Mouse (Mus musculus): ENCODE data around the gene Cdipt. TPM values are rescaled to one million over a fixed set of nuclear protein-coding genes. Genes with fewer than 3 reads are reported as not detected.

The Cdipt gene
- polyA plus RNA-seq, 1 experiment from 2014 or later, result 117 TPM

DNA sequence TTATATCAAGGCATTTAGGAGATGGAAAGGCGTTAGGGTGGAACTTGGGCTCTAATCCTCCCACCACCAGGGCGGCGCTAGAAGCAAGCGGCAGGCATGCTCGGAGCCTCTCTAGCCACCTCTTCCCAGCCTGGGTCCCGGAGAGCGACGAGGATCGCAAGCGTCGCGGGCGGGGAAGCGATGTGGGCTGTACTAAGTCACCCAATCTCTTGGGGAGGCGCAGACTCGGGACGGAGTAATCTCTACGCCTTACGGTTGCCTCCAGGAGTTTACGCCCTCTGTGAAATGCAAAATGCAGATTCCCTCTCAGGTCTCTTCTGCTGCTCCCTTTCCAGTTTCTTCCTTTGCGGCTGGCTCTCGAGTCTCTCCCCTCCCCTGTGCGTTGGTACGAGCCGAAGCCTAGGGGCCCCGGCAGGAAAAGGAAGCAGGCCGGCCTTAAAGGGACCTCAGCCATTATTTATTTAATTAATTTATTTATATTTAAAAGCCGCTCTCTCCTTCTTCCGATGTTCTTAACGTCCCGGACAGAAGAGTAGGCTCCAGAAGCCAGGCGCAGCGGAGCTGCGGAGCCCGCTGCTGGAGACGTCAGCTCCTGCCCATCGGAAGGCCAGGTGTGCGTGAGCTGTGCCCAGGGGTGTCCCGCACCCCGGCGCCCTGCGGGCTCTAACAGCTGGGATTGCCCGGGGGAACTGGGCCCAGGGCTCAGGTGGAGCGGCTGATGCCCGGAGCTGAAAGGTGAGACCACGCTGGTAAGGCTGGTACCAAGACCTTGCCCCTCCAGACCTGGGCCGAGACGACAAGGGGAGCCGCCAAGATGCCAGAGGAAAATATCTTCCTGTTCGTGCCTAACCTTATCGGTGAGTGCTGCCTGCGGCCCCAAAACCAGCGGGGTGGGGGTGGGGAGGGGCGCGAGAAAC lies 494 bp downstream of the Cdipt start, which contains the start of gene Cdiptos:
Cdiptos (minus strand) TSS at position 149 of the 917 bp plus-strand sequence.
- Histone ChIP-seq H3K4me3 (peak within 1 kb of the TSS; percentile 91), H3K4me1 (peaks cover 17% of the 10 kb centered on the region), H3K27ac (peak within 1 kb of the TSS; percentile 95), H3K36me3 (peaks cover 26% of the 10 kb centered on the region; the same call in 1 of the 2 replicates), H3K9me3 (no peaks in the 10 kb centered on the region), H3K9ac (peak within 1 kb of the TSS; percentile 99), H3K4me2 (peak within 1 kb of the TSS; percentile 71), H3K27me3 (no peaks in the 10 kb centered on the region)
- peak; percentile 96 for ATAC-seq (ENCODE audit: borderline replicate concordance, extremely low read depth, low FRiP score, low TSS enrichment)
- under 1% methylated on average over 52 of the region's 55 CpGs for WGBS

DNA sequence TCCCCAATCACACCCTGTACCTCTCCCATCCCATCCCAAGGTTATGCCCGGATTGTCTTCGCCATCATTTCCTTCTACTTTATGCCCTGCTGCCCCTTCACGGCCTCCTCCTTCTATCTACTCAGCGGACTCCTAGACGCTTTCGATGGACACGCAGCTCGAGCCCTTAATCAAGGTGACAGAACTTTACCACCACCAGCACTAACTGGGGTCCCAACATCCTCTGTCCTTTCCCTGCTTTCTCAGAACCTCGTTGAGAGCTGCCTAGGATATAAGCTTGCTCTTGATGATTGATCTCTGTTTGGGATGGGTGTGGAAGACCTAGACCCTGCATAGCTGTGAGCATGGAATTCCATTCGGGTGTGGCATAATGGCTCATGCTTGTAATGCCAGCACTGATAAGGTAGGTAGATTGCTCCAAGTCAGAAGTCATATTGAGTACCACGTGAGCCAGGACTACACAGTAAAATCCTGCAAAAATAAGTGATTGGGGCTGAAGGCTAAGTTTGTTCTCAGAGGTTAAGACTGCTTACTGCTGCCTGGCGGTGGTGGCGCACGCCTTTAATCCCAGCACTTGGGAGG lies 1.3 kb downstream of the Cdipt start:
- WGBS, result 23% methylated on average over 14 of the region's 14 CpGs
- H3K9ac ChIP-seq, result peak overlapping the region; percentile 99
- peak overlapping the region; percentile 91 for H3K4me3 ChIP-seq
- peaks cover 17% of the 10 kb centered on the region for H3K4me1 ChIP-seq
- H3K4me2 ChIP-seq, result peak overlapping the region; percentile 71
- H3K9me3 ChIP-seq, result no peaks in the 10 kb centered on the region
- peak overlapping the region; percentile 95 for H3K27ac ChIP-seq
- no peak for ATAC-seq (ENCODE audit: borderline replicate concordance, extremely low read depth, low FRiP score, low TSS enrichment)
- no peaks in the 10 kb centered on the region for H3K27me3 ChIP-seq
- peaks cover 26% of the 10 kb centered on the region; the same call in 1 of the 2 replicates for H3K36me3 ChIP-seq

DNA sequence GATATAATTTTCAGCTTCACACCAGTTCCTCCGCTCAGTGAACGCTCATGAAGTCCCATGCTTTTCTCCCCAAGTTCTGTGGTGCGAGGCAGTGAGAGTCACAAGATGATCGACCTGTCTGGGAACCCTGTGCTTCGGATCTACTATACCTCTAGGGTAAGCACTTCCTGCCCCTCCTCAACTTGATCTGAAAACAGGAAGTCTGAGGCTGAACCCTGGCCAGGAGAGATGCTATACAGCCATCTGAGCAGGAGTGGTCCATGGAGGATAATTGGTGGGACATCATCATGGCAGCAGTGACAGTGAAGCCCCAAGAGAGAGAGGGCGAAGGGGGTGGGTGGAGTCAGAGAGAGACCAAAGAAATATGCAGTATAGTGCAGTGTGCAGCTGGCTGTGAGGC lies 3.1 kb downstream of the Cdipt start:
- WGBS, result 84% methylated on average over 6 of the region's 6 CpGs
- ATAC-seq (ENCODE audit: borderline replicate concordance, extremely low read depth, low FRiP score, low TSS enrichment), result no peak
- Histone ChIP-seq H3K9me3 (no peaks in the 10 kb centered on the region), H3K4me1 (peaks cover 17% of the 10 kb centered on the region), H3K27ac (no peak overlapping the region), H3K9ac (no peak overlapping the region), H3K4me2 (no peak overlapping the region), H3K4me3 (no peak overlapping the region), H3K36me3 (peaks cover 26% of the 10 kb centered on the region; the same call in 1 of the 2 replicates), H3K27me3 (no peaks in the 10 kb centered on the region)

DNA sequence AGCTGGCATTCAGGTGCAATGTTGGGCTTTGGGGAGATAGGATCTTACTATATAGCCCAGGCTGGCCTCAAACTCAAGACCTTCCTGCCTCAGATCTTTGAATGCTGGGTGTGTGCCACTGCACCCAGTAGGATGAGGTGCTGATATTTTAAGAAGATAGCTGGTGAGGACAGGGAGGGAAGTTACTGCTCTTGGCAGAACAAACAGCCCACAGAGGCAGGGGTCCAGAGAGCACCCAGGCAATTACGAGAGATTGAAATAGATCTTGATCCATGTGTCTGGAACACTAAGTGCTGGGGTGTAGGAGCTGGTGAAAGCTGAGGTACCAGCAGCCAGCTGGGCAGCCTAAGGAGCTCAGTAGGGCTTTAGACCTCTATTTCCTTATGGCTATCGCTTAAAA lies 5.9 kb downstream of the Cdipt start:
- Histone ChIP-seq H3K4me1 (peaks cover 10% of the 10 kb centered on the region), H3K9me3 (no peaks in the 10 kb centered on the region), H3K4me2 (no peak overlapping the region), H3K4me3 (no peak overlapping the region), H3K9ac (no peak overlapping the region), H3K27ac (no peak overlapping the region), H3K36me3 (peaks cover 26% of the 10 kb centered on the region; the same call in 1 of the 2 replicates), H3K27me3 (no peaks in the 10 kb centered on the region)
- ATAC-seq (ENCODE audit: borderline replicate concordance, extremely low read depth, low FRiP score, low TSS enrichment), result no peak
- 79% methylated on average over 2 of the region's 2 CpGs for WGBS

DNA sequence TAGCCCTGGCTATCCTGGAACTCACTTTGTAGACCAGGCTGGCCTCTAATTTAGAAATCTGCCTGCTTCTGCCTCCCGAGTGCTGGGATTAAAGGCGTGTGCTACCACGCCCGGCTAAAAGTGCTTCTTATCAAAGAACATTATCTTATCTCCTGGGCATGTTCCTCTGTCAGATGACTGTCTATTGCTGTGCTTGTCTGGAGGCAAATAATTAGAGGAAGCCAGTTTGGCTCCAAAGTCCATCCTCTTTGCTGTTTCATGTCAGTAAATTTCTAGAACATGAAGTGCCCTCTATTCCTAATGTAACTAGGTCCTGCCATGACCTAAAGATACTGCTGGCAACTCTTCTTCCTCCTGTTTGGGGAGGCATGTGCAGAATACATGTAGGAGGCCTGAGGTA lies 6.3 kb downstream of the Cdipt start:
- H3K9ac ChIP-seq, result no peak overlapping the region
- H3K27me3 ChIP-seq, result no peaks in the 10 kb centered on the region
- no peak for ATAC-seq (ENCODE audit: borderline replicate concordance, extremely low read depth, low FRiP score, low TSS enrichment)
- no peaks in the 10 kb centered on the region for H3K9me3 ChIP-seq
- no peak overlapping the region for H3K4me2 ChIP-seq
- H3K4me3 ChIP-seq, result no peak overlapping the region
- H3K36me3 ChIP-seq, result peaks cover 26% of the 10 kb centered on the region; the same call in 1 of the 2 replicates
- no peak overlapping the region for H3K27ac ChIP-seq
- WGBS, result 81% methylated on average over 4 of the region's 4 CpGs
- H3K4me1 ChIP-seq, result peaks cover 7% of the 10 kb centered on the region

DNA sequence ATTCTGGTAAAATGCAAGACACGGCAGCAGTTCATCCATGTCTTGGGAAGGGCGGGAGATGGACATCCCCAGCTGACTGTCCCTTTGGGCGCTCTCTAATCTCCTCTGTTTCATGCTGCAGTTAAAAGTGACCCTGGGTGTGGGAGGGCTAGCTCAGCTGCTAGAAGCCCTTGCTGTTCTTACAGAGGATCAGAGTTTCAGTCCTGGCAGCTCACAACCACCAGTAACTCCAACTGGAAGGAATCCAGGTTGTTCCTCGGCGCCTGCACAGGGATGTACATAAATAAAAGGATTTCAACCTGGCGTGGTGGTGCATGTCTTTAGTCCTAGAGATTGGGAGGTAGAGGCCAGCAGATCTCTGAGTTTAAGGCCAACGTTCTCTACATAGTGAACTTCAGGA lies 7.4 kb downstream of the Cdipt start:
- Histone ChIP-seq H3K27me3 (no peaks in the 10 kb centered on the region), H3K4me2 (no peak overlapping the region), H3K27ac (no peak overlapping the region), H3K36me3 (peaks cover 26% of the 10 kb centered on the region; the same call in 1 of the 2 replicates), H3K9ac (no peak overlapping the region), H3K4me3 (no peak overlapping the region), H3K9me3 (no peaks in the 10 kb centered on the region), H3K4me1 (no peaks in the 10 kb centered on the region)
- WGBS, result 69% methylated on average over 7 of the region's 7 CpGs
- no peak for ATAC-seq (ENCODE audit: borderline replicate concordance, extremely low read depth, low FRiP score, low TSS enrichment)

DNA sequence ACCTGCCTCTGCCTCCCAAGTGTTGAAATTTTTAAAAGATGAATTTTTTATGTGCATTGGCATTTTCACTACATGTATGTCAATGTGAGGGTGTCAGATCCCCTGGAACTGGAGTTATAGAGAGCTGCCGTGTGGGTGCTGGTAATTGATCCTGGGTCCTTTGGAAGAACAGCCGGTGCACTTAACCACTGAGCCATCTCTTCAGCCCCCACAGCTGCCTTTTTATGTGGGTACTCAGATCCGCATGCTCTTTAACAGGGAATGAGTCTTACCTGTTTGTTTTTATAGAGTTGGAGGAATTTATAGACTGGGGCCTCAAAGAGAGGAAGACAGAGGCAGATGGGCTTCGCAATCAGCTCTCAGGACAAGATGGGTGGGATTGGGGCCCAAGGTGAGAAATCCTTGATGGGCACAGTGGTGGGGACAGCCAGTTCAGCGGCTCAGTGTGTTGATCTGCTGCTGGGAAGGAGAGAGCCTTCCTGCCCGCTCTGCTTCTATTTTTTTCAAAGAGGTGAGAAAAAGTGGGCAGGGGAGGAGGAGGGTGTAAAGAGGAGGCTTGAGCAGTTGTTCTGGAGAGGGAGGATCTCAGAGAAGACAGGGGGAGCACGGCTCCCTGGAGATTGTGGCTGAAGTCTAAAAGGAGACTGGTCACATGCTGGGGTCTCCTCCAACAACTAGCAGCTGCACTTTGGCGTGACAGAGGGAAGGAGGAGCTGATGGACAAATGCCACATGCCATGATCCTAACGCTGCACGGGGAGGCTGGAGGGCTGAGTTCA lies 9.1 kb downstream of the Cdipt start:
- Histone ChIP-seq H3K9me3 (no peaks in the 10 kb centered on the region), H3K4me1 (no peaks in the 10 kb centered on the region), H3K9ac (no peak overlapping the region), H3K4me2 (no peak overlapping the region), H3K4me3 (no peak overlapping the region), H3K36me3 (peaks cover 8% of the 10 kb centered on the region; the same call in 1 of the 2 replicates), H3K27ac (no peak overlapping the region), H3K27me3 (no peaks in the 10 kb centered on the region)
- 34% methylated on average over 10 of the region's 10 CpGs for WGBS
- ATAC-seq (ENCODE audit: borderline replicate concordance, extremely low read depth, low FRiP score, low TSS enrichment), result no peak

DNA sequence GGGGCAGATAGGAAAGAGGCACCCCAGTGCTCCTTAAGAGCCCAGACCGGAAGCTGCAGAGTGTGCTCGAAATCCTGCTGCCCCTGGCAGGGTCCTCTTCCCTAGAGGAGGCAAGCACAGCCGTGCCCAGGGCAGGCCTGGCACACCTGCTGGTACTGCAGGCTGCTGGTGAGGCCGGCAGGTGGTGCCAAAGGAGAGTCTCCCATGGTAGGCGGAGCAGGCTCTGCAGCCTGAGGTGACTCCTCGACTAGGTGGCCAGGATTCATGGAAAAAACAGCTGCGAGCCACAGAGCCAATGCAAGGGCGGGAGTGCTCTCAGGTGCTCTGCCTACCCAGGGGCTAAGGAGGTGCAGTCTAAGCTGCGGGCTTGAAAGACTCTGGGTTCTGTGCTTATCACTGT lies 10.6 kb downstream of the Cdipt start:
- H3K36me3 ChIP-seq, result no peaks in the 10 kb centered on the region
- 31% methylated on average over 9 of the region's 9 CpGs for WGBS
- no peak for ATAC-seq (ENCODE audit: borderline replicate concordance, extremely low read depth, low FRiP score, low TSS enrichment)
- H3K27me3 ChIP-seq, result no peaks in the 10 kb centered on the region
- no peak overlapping the region for H3K4me3 ChIP-seq
- no peak overlapping the region for H3K9ac ChIP-seq
- no peak overlapping the region for H3K4me2 ChIP-seq
- no peak overlapping the region for H3K27ac ChIP-seq
- H3K9me3 ChIP-seq, result no peaks in the 10 kb centered on the region
- H3K4me1 ChIP-seq, result no peaks in the 10 kb centered on the region

DNA sequence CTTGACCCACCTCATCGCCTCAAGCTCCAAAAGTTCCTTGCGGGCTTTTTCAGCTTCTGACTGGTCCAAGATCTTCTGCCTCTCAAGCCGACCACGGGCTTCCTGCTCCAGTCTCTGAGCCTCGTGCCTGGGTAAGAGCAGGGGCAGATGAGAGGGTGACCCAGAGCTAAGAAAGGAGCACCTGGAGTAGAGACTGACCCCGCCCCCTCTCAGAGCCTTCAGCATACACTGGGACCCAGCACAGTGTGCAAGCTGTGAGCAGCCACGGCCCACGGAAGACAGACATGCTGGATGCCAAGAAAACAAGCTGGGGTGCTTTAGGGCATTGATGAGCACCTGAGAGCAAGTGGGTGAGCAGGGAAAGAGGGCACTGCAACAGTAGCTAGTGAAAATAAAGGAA lies 13.1 kb downstream of the Cdipt start:
- Histone ChIP-seq H3K36me3 (no peaks in the 10 kb centered on the region), H3K4me3 (no peak overlapping the region), H3K27ac (no peak overlapping the region), H3K27me3 (no peaks in the 10 kb centered on the region), H3K4me1 (no peaks in the 10 kb centered on the region), H3K9ac (no peak overlapping the region), H3K9me3 (no peaks in the 10 kb centered on the region), H3K4me2 (no peak overlapping the region)
- ATAC-seq (ENCODE audit: borderline replicate concordance, extremely low read depth, low FRiP score, low TSS enrichment), result no peak
- 56% methylated on average over 8 of the region's 8 CpGs for WGBS

DNA sequence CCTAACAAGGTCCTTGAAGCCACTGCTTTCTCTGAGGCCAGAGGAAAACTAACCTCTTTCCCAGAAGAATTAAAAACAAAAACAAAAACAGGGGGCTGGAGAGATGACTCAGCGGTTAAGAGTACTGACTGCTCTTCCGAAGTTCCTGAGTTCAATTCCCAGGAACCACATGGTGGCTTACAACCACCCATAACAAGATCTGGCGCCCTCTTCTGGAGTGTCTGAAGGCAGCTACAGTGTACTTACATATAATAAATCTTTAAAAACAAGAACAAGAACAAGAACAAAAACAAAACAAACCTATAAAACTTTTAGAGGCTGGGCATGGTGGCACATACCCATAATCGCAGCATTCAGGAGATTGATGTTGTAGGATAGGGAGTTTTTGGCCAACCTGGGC lies 20.7 kb downstream of the Cdipt start:
- Histone ChIP-seq H3K9me3 (no peaks in the 10 kb centered on the region), H3K36me3 (no peaks in the 10 kb centered on the region; the same call in 1 of the 2 replicates), H3K4me3 (no peak overlapping the region), H3K4me2 (no peak overlapping the region), H3K27me3 (no peaks in the 10 kb centered on the region), H3K9ac (no peak overlapping the region), H3K4me1 (no peaks in the 10 kb centered on the region), H3K27ac (no peak overlapping the region)
- no peak for ATAC-seq (ENCODE audit: borderline replicate concordance, extremely low read depth, low FRiP score, low TSS enrichment)
- 83% methylated on average over 4 of the region's 4 CpGs for WGBS

DNA sequence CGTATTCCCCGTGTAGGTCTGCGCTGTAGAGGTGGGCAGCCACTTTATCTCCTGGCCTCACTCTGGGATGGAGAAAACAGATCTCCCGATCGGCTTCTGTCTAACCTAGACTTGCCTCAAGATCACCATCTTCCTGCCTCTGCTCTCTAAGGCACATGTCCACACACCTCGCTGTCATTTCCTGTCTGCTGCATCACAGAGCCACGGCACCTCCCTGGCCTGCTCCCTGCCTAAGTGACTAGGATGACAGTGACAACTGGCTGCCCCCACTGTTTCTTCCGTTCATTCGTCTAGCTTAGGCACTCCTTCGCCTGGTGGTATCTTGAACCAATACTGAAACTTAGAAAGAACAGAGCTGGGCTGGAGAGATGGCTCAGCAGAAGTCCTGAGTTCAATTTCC lies 23.9 kb downstream of the Cdipt start:
- Histone ChIP-seq H3K4me1 (no peaks in the 10 kb centered on the region), H3K9me3 (no peaks in the 10 kb centered on the region), H3K4me2 (no peak overlapping the region), H3K36me3 (no peaks in the 10 kb centered on the region; the same call in 1 of the 2 replicates), H3K27me3 (no peaks in the 10 kb centered on the region), H3K27ac (no peak overlapping the region), H3K9ac (no peak overlapping the region), H3K4me3 (no peak overlapping the region)
- ATAC-seq (ENCODE audit: borderline replicate concordance, extremely low read depth, low FRiP score, low TSS enrichment), result no peak
- 59% methylated on average over 10 of the region's 10 CpGs for WGBS

Data from lung, embryonic 15.5 days (tissue).